Mouse (Mus musculus) kidney, embryonic 16.5 days (tissue): ENCODE measurements around the gene Gm10142. TPM values are rescaled to one million over a fixed set of nuclear protein-coding genes. Genes with fewer than 3 reads are reported as not detected.
"Not testable (repeated sequence)": the region's sequence is repeated elsewhere in the genome, so short reads cannot be mapped to it uniquely, and the experiment has no call there.

ENCODE experiments used
- ATAC-seq: fragments of 200-750 bp; cut with Nextera tagmentation; 2 replicates; pipeline ENCODE4 v1.8.0; 2017; ENCODE audit warnings: moderate TSS enrichment; ENCODE audit not compliant: low FRiP score, low TSS enrichment
- H3K27ac ChIP-seq: fragments of 300-500 bp; sonication (generic); 2 replicates; pipeline ENCODE4 v1.5.1; 2014; ENCODE audit warnings: low read length
- H3K27me3 ChIP-seq: fragments of 300-500 bp; sonication (generic); 2 replicates; pipeline ENCODE4 v1.6.1; 2014; ENCODE audit warnings: low read length, control low read depth, mixed read lengths; ENCODE audit not compliant: insufficient read depth
- H3K36me3 ChIP-seq: fragments of 300-500 bp; sonication (generic); 2 replicates; pipeline ENCODE4 v1.6.1; 2014; ENCODE audit warnings: low read length, control low read depth, mixed read lengths; ENCODE audit not compliant: insufficient read depth
- H3K4me1 ChIP-seq: fragments of 300-500 bp; sonication (generic); 2 replicates; pipeline ENCODE4 v1.6.1; 2014; ENCODE audit warnings: low read length, control low read depth, mixed read lengths; ENCODE audit not compliant: insufficient read depth
- H3K4me2 ChIP-seq: fragments of 300-500 bp; sonication (generic); replicated peaks from 2 replicates; pipeline ENCODE4 v1.6.1; 2014; ENCODE audit warnings: low read depth, low read length
- H3K4me3 ChIP-seq: fragments of 300-500 bp; sonication (generic); 2 replicates; pipeline ENCODE4 v1.5.1; 2014; ENCODE audit warnings: mild to moderate bottlenecking, low read length
- H3K9ac ChIP-seq: fragments of 300-500 bp; sonication (generic); replicated peaks from 2 replicates; pipeline ENCODE4 v1.6.1; 2014; ENCODE audit warnings: low read length
- H3K9me3 ChIP-seq: fragments of 300-500 bp; sonication (generic); 2 replicates; pipeline ENCODE4 v1.6.1; 2016; ENCODE audit warnings: low read length, control low read depth
- WGBS: fragments of 180-500 bp; shearing (Covaris S2); extraction: QIAGEN DNeasy Blood & Tissue Kit; methylation state at CpG from one replicate; pipeline ENCODE4 v1.1.7; 2014; 5-methylcytosine and 5-hydroxymethylcytosine counted together
- polyA plus RNA-seq: library from polyadenylated mRNA; unstranded; fragments of >200 nt; fragmentation: Nextera tagmentation; extraction: Ambion mirVana; gene quantifications from 2 replicates; pipeline ENCODE4 v1.2.1, GENCODE M21; 2015

Gene Gm10142
- polyA plus RNA-seq, 1 experiment from 2014 or later: not detected

DNA sequence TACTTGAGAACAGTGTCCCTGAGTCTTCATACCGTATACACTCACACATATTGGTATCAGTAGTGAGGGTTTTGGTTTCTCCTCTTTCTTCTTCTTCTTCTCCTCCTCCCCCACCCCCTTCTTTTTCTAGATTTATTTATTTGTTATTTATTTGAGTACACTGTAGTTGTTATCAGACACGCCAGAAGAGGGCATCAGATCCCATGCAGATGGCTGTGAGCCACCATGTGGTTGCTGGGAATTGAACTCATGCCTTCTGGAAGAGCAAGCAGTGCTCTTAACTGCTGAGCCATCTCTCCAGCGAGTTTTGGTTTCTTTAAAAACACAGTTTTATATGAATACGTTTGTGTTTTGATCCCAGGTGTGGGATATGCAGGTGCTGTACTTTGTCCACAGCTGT is 12.7 kb downstream of the Gm10142 start:
- 57% methylated on average over 4 of the region's 4 CpGs for WGBS
- no peak for ATAC-seq
- H3K36me3 ChIP-seq: no peaks in the 10 kb centered on the region
- no peaks in the 10 kb centered on the region for H3K4me1 ChIP-seq
- no peaks in the 10 kb centered on the region for H3K9me3 ChIP-seq
- no peak overlapping the region for H3K9ac ChIP-seq
- H3K4me3 ChIP-seq: no peak overlapping the region
- H3K27ac ChIP-seq: no peak overlapping the region
- H3K27me3 ChIP-seq: no peaks in the 10 kb centered on the region
- H3K4me2 ChIP-seq: no peak overlapping the region

DNA sequence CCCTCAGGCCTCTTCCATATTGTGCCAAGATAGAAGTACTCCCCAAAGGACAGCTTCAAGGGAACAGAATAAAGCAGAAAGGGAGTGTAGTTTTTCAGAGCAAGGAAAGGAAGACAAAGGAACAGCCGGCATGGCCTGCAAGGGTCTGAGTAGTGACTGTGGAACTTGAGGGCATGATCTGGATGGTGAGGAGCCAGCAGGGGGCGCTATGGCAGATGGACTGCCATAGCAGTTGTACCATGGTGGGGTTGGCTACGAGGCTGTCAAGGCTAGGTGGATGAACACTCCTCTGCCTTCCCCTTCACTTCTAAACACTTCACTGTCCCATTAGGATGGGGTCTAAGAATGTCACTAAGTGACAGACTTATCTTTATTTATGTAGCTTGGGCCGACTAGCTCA is 13.6 kb downstream of the Gm10142 start:
- 47% methylated on average over 4 of the region's 4 CpGs for WGBS
- no peak overlapping the region for H3K27ac ChIP-seq
- no peaks in the 10 kb centered on the region for H3K36me3 ChIP-seq
- no peak overlapping the region for H3K4me2 ChIP-seq
- no peaks in the 10 kb centered on the region for H3K9me3 ChIP-seq
- no peaks in the 10 kb centered on the region for H3K27me3 ChIP-seq
- ATAC-seq: no peak
- no peak overlapping the region for H3K4me3 ChIP-seq
- no peak overlapping the region for H3K9ac ChIP-seq
- no peaks in the 10 kb centered on the region for H3K4me1 ChIP-seq

DNA sequence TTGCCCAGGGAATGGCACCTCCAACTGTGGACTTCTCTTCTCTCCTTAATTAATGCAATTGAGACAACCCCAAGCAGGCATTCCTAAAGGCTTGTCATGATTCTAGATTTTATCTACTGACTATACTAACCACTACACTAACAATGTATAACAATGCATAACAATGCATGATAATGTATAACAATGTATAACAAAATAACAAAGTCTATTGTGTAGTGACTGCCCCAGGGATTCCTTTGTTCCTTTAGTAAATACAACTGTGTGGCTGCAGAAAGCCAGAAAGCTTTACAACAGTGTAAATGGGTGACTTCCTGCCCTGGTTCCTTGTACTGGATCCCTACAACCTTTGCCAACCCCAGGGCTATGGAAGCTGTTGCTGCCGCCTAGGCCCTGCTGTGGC is 20.3 kb downstream of the Gm10142 start:
- H3K9me3 ChIP-seq: no peaks in the 10 kb centered on the region; the same call in 1 of the 2 replicates
- no peaks in the 10 kb centered on the region for H3K27me3 ChIP-seq
- no peak overlapping the region for H3K4me2 ChIP-seq
- WGBS: 100% methylated on average over 1 of the region's 1 CpGs
- H3K27ac ChIP-seq: no peak overlapping the region
- H3K4me1 ChIP-seq: no peaks in the 10 kb centered on the region
- no peak overlapping the region for H3K9ac ChIP-seq
- H3K4me3 ChIP-seq: no peak overlapping the region
- no peaks in the 10 kb centered on the region for H3K36me3 ChIP-seq
- ATAC-seq: no peak

DNA sequence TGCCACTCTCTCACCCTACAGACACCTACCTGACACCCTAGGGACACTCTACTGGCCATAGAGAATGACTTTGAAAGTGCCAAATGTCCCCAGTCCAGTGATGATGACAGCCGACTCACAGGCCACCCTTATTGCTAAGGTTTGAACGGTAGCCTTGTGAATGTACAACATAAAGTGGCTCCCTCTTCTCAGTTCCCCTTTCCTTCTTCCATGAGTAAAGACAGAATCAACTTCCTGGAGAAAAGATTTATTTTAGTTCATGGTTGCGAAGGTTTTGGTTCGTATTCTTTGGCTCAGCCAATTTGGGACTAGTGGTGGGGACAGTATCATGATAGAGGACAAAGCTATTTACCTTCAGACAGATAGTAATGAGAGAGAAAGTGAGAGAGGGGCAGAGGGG is 23.3 kb downstream of the Gm10142 start:
- Histone ChIP-seq H3K4me3 (no peak overlapping the region), H3K9me3 (no peaks in the 10 kb centered on the region; the same call in 1 of the 2 replicates), H3K9ac (no peak overlapping the region), H3K27ac (no peak overlapping the region), H3K36me3 (no peaks in the 10 kb centered on the region), H3K4me1 (no peaks in the 10 kb centered on the region), H3K4me2 (no peak overlapping the region), H3K27me3 (no peaks in the 10 kb centered on the region)
- ATAC-seq: no peak
- 86% methylated on average over 4 of the region's 4 CpGs for WGBS

DNA sequence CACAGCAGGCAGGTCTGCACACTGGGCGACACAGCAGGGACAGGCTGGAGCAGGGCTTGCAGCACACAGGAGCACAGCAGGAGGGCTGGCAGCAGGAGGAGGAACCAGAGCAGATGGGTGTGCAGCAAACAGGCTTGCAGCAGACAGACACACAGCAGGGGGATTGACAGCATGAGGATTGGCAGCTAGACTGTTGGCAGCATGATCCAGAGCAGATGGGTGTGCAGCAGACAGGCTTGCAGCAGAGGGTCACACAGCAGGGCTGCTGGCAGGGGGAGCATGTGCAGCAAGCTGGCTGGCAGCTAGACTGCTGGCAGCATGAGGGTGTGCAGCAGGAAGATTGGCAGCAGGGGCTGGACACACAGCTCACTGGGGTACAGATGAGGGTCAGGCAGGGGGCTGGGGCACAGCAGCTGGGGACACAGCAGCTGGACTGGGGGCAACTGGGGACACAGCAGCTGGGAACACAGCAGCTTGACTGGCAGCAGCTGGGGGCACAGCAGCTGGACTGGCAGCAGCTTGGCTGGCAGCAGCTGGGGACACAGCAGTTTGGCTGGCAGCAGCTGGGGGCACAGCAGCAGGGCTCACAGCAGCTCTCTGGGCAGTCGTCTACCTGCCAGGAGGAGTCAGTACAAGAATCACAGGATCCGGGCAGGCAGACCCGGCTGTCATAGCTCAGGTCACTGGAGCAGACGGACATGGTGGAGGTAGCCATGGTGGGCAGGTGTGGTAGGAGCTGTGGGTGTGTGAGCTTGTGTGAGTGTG is 26.5 kb downstream of the Gm10142 start, which contains the start of gene Gm18596:
TSS of gene Gm18596 (minus strand) at position 715 of the 765 bp plus-strand sequence.
- H3K27ac ChIP-seq, H3K4me2 ChIP-seq, H3K9me3 ChIP-seq, H3K36me3 ChIP-seq, H3K4me1 ChIP-seq, H3K9ac ChIP-seq, ATAC-seq, H3K27me3 ChIP-seq, H3K4me3 ChIP-seq: not testable (repeated sequence)
- 65% methylated on average over 4 of the region's 5 CpGs for WGBS

DNA sequence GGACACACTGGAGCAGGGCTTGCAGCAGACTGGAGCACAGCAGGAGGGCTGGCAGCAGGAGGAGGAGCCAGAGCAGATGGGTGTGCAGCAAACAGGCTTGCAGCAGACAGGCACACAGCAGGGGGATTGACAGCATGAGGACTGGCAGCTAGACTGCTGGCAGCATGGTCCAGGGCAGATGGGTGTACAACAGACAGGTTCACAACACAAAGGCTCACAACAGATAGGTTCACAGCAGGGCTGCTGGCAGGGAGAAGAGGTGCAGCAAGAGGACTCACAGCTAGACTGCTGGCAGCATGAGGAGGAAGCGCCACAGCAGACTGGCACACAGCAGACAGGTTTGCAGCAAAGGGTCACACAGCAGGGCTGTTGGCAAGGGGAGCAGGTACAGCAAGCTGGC is 35.1 kb downstream of the Gm10142 start:
- 77% methylated on average over 1 of the region's 1 CpGs for WGBS
- H3K9ac ChIP-seq, H3K27me3 ChIP-seq, H3K4me2 ChIP-seq, ATAC-seq, H3K27ac ChIP-seq, H3K4me1 ChIP-seq, H3K4me3 ChIP-seq, H3K9me3 ChIP-seq, H3K36me3 ChIP-seq: not testable (repeated sequence)

DNA sequence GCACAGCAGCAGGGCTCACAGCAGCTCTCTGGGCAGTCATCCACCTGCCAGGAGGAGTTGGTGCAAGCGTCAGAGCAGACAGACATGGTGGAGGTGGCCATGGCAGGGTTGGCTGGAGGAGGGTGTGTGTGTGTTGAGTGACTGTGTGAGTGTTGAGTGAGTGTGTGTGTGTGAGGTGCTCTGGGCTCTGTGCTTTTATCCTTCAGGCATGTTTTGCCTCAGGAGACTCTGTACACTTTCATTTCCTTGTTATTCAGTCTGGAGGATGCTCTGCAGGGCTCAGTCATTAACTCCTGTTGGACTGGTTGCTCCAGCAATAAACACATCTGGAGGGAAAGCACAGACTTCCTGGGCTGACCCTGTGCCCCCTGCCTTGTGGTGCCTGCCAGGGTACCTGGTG is 35.6 kb downstream of the Gm10142 start, which contains the start of gene Gm9736:
TSS of gene Gm9736 (minus strand) at position 101 of the 400 bp plus-strand sequence.
- not testable (repeated sequence) for ATAC-seq, H3K4me1 ChIP-seq, H3K27ac ChIP-seq, H3K9ac ChIP-seq, H3K4me2 ChIP-seq, H3K9me3 ChIP-seq, H3K27me3 ChIP-seq, H3K4me3 ChIP-seq, H3K36me3 ChIP-seq
- WGBS: 64% methylated on average over 1 of the region's 1 CpGs

DNA sequence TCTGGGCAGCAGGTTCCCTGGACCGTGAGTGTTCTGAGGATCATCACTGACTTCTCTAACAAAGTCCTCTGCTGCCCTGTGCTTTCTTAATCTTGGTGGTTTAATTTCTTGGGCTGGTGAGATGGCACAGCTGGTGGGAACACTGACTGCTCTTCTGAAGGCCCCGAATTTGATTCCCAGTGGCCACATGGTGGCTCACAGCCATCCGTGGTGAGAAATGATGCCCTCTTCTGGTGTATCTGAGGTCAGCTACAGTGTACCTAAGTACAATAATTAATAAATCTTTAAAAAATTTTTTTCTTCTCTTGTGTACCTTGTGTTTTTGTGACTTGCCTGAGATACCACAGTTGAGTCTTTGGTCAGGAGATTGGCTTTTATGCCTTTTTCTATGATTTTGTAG is 36.7 kb downstream of the Gm10142 start:
- not testable (repeated sequence) for H3K27ac ChIP-seq, H3K9ac ChIP-seq, H3K4me3 ChIP-seq, ATAC-seq, H3K27me3 ChIP-seq, H3K4me2 ChIP-seq, H3K9me3 ChIP-seq, H3K36me3 ChIP-seq, H3K4me1 ChIP-seq
- WGBS: 63% methylated on average over 3 of the region's 3 CpGs

DNA sequence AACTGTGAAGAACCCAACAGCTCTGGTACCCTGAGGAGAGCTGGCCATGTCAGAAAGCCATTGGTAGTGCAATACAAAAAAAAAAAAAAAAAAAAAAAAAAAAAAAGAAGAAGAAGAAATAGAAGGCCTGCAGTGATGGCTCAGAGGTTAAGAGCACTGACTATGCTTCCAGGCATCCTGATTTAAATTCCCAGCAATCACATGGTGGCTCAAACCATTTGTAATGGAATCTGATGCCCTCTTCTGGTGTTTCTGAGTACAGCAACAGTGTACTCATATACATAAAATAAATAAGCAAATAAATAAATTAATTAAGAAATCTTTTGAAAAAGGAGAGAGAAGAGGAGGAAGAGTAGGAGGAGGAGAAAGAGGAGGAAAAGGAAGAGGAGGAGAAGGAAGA is 37.8 kb downstream of the Gm10142 start:
- no peak for ATAC-seq

DNA sequence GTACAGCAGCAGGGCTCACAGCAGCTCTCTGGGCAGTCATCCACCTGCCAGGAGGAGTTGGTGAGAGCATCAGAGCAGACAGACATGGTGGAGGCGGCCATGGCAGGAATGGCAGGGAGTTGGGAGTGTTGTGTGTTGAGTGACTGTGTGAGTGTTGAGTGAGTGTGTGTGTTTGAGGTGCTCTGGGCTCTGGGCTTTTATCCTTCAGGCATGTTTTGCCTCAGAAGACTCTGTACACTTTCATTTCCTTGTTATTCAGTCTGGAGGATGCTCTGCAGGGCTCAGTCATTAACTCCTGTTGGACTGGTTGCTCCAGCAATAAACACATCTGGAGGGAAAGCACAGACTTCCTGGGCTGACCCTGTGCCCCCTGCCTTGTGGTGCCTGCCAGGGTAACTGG is 44.0 kb downstream of the Gm10142 start, which contains the start of gene Gm3233:
TSS of gene Gm3233 (minus strand) at position 101 of the 400 bp plus-strand sequence.
- not testable (repeated sequence) for H3K27me3 ChIP-seq, ATAC-seq
- WGBS: no CpG with 5 or more reads among the region's 1 CpGs

More for the DNA sequence above, 37.8 kb downstream of the Gm10142 start:
- Histone ChIP-seq H3K27me3 (no peaks in the 10 kb centered on the region), H3K4me1 (no peaks in the 10 kb centered on the region), H3K36me3 (no peaks in the 10 kb centered on the region), H3K4me3 (no peak overlapping the region), H3K9ac (no peak overlapping the region), H3K4me2 (no peak overlapping the region), H3K9me3 (no peaks in the 10 kb centered on the region), H3K27ac (no peak overlapping the region)

More for the DNA sequence above, 44.0 kb downstream of the Gm10142 start, which contains the start of gene Gm3233:
- not testable (repeated sequence) for H3K36me3 ChIP-seq, H3K4me2 ChIP-seq, H3K4me1 ChIP-seq, H3K27ac ChIP-seq, H3K4me3 ChIP-seq, H3K9me3 ChIP-seq, H3K9ac ChIP-seq
